Mouse (Mus musculus): Measurements from ENCODE around the gene Glis1. TPM values are rescaled to one million over a fixed set of nuclear protein-coding genes. Genes with fewer than 3 reads are reported as not detected.

Glis1 gene
- polyA plus RNA-seq, 1 experiment from 2014 or later = 2.7 TPM

DNA sequence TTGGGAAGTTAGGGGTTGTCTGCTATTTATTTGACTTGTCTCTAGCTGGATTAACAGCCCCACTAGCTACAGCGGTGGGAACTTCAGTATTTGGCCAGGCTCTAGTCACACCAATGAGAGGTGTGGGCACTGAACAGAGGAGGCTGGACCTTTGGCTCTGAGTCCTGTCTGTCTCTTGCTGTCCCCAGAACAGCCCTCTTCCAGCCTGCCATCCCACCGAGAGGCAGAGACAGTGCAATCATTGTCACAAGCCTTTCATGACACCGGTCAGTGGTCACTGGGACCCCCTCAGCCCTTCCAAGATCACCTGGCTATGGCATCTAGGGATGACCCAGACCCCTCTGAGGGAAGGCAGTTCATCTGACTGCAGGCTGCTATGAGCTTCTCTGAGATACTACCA, 104.6 kb downstream of the Glis1 start:
- no peak overlapping the region for H3K4me3 ChIP-seq
- H3K27me3 ChIP-seq (ENCODE audit: poor library complexity, severe bottlenecking) = no peaks in the 10 kb centered on the region; the same call in 1 of the 2 replicates
- WGBS = 85% methylated on average over 3 of the region's 3 CpGs
- H3K36me3 ChIP-seq (replicated peaks) = no peaks in the 10 kb centered on the region
- no peaks in the 10 kb centered on the region for H3K9me3 ChIP-seq
- H3K27ac ChIP-seq = peak overlapping the region; percentile 35
- H3K4me1 ChIP-seq = peaks cover 16% of the 10 kb centered on the region
- no peak for DNase-seq (ENCODE audit: extremely low spot score, low spot score)

DNA sequence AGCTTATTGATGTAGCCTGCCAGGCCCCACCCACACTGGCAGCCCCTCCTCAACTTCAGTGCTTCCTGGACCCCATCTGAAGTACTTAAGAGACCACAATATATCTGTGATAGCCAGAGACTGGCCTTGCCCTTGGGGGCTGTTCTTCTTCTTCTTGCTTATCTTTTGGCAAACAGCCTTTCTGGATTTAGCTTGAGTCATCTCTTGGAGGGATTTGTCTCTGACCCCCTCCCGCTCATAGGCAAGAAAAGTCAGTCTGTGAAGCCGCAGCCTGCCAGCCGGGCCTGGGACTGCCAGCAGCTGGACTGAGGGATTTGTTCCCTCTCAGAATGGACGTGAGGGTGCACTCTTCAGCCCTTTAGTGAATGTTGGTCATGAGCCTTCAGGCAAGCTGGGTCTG, 107.4 kb downstream of the Glis1 start:
- H3K27me3 ChIP-seq (ENCODE audit: poor library complexity, severe bottlenecking) = no peaks in the 10 kb centered on the region; the same call in 1 of the 2 replicates
- no peak overlapping the region for H3K4me3 ChIP-seq
- WGBS = 68% methylated on average over 4 of the region's 4 CpGs
- no peak overlapping the region for H3K27ac ChIP-seq
- H3K4me1 ChIP-seq = peaks cover 21% of the 10 kb centered on the region
- H3K36me3 ChIP-seq (replicated peaks) = no peaks in the 10 kb centered on the region
- no peaks in the 10 kb centered on the region for H3K9me3 ChIP-seq
- no peak for DNase-seq (ENCODE audit: extremely low spot score, low spot score)

DNA sequence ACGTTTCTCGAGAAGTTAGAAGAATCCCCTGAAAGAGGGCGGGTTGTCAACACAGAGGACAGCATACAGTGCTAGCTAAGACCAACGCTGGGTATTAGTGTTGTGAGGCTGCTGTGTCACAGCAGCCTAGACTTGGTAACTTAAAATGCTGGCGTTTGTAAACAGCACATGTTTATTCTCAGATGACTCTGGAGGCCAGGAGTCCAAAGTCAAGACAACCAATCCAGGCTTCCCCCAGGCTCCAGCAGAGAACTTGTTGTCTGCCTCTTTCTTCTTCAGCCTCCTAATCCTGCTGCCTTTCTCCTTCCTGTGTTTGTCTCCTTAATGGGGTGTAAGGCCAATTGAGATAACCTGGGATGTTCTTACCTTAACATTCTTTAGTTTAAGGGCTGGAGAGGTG, 110.5 kb downstream of the Glis1 start:
- Histone ChIP-seq H3K27ac (no peak overlapping the region), H3K9me3 (no peaks in the 10 kb centered on the region), H3K36me3 (replicated peaks) (no peaks in the 10 kb centered on the region), H3K4me1 (peaks cover 9% of the 10 kb centered on the region), H3K4me3 (no peak overlapping the region), H3K27me3 (ENCODE audit: poor library complexity, severe bottlenecking) (no peaks in the 10 kb centered on the region)
- DNase-seq (ENCODE audit: extremely low spot score, low spot score) = no peak
- 90% methylated on average over 5 of the region's 5 CpGs for WGBS

DNA sequence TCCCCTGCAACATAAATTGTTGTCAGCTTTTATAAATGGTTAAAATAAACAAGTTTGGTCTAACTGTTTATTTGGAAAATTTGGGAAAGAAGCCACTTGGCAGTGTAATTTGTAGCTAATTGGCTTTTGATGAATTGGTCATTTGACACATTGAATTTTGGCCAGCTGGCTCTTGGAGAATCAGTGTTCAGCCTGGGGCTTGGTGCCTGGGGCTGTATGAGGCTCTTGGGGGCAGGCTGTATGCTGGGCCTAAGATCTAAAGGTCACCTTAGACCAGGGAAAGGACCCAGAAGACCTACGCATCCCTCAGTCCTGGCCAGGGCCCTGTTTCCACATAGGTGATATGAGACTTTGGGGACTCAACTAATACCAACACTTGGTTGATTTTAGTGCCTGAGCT, 111.3 kb downstream of the Glis1 start:
- Histone ChIP-seq H3K9me3 (no peaks in the 10 kb centered on the region), H3K4me1 (peaks cover 12% of the 10 kb centered on the region), H3K27me3 (ENCODE audit: poor library complexity, severe bottlenecking) (no peaks in the 10 kb centered on the region), H3K4me3 (no peak overlapping the region), H3K27ac (no peak overlapping the region), H3K36me3 (replicated peaks) (no peaks in the 10 kb centered on the region)
- WGBS = 91% methylated on average over 1 of the region's 1 CpGs
- DNase-seq (ENCODE audit: extremely low spot score, low spot score) = no peak

DNA sequence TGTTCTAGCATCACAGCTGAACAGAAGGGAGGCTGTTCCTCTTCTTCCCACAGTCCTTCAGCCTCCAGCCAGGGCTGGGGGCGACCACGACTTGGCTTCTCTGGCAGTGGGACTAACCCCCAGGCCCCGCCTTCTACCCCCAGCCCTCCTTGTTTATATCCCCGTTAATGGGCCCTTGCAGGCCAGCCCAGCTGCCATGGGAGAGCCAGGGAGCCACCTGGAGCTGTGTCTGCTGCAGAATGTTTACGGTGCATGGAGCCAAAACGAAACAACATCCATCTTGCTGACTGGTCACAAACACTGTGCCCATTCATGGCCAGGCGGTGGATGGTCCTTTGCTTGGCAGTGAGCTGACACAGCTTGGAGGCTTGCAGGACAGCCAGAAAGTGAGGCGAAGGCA, 112.1 kb downstream of the Glis1 start:
- no peaks in the 10 kb centered on the region for H3K27me3 ChIP-seq (ENCODE audit: poor library complexity, severe bottlenecking)
- peaks cover 13% of the 10 kb centered on the region for H3K4me1 ChIP-seq
- H3K9me3 ChIP-seq = no peaks in the 10 kb centered on the region
- H3K4me3 ChIP-seq = no peak overlapping the region
- no peak for DNase-seq (ENCODE audit: extremely low spot score, low spot score)
- 76% methylated on average over 8 of the region's 8 CpGs for WGBS
- H3K36me3 ChIP-seq (replicated peaks) = no peaks in the 10 kb centered on the region
- 0 out of 2 replicates have a peak overlapping the region, but pooled peaks have one; percentile 51 for H3K27ac ChIP-seq

DNA sequence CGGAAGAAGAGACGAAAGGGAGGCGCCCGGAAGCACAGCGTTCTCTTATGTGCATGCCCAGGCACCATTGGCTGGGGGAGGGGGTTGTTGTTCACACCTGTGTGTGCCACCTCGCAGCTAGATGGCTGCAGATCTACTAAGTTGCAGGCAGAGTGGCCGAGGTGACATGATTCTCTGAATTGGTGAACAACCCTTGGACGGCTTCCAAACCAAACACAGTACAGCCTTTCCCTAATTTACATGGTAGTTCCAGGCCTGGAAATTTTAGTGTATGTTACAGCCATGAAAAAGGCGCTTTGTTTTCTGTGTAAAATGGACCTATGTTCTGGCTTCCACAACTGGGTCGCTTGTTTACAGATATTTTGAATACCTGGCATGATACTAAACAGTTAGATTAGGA, 115.7 kb downstream of the Glis1 start:
- Histone ChIP-seq H3K36me3 (replicated peaks) (no peaks in the 10 kb centered on the region), H3K4me3 (no peak overlapping the region), H3K27me3 (ENCODE audit: poor library complexity, severe bottlenecking) (no peaks in the 10 kb centered on the region), H3K9me3 (no peaks in the 10 kb centered on the region), H3K4me1 (peaks cover 16% of the 10 kb centered on the region), H3K27ac (no peak overlapping the region)
- WGBS = 91% methylated on average over 10 of the region's 10 CpGs
- DNase-seq (ENCODE audit: extremely low spot score, low spot score) = no peak

DNA sequence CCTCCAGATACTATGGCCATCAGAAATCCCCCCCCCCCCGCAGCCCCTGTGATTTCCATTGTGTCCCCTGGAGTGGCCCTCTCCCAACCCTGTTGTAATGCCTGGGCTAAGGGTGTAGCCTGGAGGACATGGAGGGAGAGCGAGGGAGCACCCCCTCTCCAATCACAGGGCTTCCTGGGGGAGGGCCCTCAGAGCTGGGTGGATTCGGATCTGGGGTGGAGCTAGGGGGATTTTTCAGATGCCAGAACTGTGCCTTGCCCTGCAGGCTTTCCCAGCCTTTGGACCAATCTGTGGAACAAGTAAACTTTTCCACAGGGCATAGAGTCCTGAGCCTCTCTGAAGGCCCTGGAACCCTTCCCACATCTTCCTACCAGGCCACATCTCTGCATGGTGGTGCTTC, 116.2 kb downstream of the Glis1 start:
- H3K4me3 ChIP-seq = no peak overlapping the region
- H3K4me1 ChIP-seq = peaks cover 16% of the 10 kb centered on the region
- no peaks in the 10 kb centered on the region for H3K27me3 ChIP-seq (ENCODE audit: poor library complexity, severe bottlenecking)
- H3K27ac ChIP-seq = no peak overlapping the region
- 73% methylated on average over 3 of the region's 3 CpGs for WGBS
- no peak for DNase-seq (ENCODE audit: extremely low spot score, low spot score)
- no peaks in the 10 kb centered on the region for H3K36me3 ChIP-seq (replicated peaks)
- no peaks in the 10 kb centered on the region for H3K9me3 ChIP-seq

DNA sequence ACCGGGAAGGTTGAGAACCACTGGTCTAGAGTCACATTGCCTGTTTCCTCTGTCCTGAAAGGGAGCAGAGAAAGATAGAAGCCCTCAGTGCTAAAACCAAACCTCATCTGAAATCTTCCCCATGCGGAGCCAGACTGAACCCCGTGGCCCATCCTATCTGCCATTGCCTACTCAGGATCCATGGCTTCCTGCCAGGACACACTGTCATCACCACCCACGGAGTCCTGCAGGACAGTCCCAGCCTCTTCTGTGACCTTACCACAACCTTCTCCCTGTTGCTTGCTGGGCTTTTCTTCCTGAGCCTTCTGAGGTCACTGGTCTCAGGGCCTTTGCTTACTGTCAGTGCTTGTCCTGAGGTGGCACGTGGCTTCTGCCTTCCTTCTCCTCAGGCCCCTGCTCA, 118.3 kb downstream of the Glis1 start:
- Histone ChIP-seq H3K36me3 (replicated peaks) (no peaks in the 10 kb centered on the region), H3K4me3 (no peak overlapping the region), H3K27ac (no peak overlapping the region), H3K9me3 (no peaks in the 10 kb centered on the region), H3K4me1 (peaks cover 18% of the 10 kb centered on the region), H3K27me3 (ENCODE audit: poor library complexity, severe bottlenecking) (no peaks in the 10 kb centered on the region)
- no peak for DNase-seq (ENCODE audit: extremely low spot score, low spot score)
- 88% methylated on average over 5 of the region's 5 CpGs for WGBS

DNA sequence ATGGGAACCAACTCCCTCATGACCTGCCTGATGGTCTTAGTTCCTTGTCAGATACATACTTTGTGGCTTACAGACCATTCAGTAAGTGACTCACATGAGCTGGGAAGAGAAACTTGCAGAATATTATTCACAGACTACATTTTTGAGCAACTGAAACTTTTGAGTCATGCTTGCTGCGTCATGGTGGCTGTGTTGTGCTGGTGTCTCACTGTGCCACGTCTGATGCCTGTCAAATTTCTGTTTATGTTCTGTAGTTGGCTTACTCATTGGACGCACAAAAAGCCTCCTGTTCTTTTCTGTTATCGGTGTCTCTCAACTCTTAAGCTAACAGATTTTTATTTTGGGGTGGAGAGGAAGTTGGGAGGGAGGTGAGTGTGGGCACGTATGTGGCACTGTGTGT, 119.4 kb downstream of the Glis1 start:
- Histone ChIP-seq H3K9me3 (no peaks in the 10 kb centered on the region), H3K4me3 (no peak overlapping the region), H3K27ac (no peak overlapping the region), H3K4me1 (peaks cover 23% of the 10 kb centered on the region), H3K27me3 (ENCODE audit: poor library complexity, severe bottlenecking) (no peaks in the 10 kb centered on the region), H3K36me3 (replicated peaks) (no peaks in the 10 kb centered on the region)
- 86% methylated on average over 5 of the region's 5 CpGs for WGBS
- no peak for DNase-seq (ENCODE audit: extremely low spot score, low spot score)

DNA sequence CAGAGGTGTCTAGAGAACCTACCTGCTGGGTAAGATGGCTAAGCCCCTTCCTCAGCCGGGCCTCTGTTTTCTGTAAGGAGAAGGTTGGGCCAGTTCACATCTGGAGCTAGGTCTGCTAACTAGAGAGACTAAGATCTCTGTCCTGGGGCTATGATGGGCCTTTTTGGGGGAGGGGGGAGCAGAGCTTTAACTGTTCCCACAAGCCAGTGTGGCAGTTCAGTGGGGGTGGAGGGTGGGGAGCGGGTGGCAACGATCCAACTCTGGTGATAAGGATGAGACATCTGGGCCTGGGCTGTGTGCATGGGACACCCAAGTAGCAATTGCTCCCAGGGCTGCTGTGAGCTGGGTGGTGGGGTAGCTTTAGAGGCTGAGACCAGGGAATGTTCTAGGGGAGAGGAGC, 124.4 kb downstream of the Glis1 start:
- WGBS = 62% methylated on average over 3 of the region's 3 CpGs
- Histone ChIP-seq H3K4me3 (no peak overlapping the region), H3K27ac (0 out of 2 replicates have a peak overlapping the region, but pooled peaks have one; percentile 12), H3K4me1 (peaks cover 33% of the 10 kb centered on the region), H3K36me3 (replicated peaks) (no peaks in the 10 kb centered on the region), H3K27me3 (ENCODE audit: poor library complexity, severe bottlenecking) (no peaks in the 10 kb centered on the region), H3K9me3 (no peaks in the 10 kb centered on the region)
- no peak for DNase-seq (ENCODE audit: extremely low spot score, low spot score)

DNA sequence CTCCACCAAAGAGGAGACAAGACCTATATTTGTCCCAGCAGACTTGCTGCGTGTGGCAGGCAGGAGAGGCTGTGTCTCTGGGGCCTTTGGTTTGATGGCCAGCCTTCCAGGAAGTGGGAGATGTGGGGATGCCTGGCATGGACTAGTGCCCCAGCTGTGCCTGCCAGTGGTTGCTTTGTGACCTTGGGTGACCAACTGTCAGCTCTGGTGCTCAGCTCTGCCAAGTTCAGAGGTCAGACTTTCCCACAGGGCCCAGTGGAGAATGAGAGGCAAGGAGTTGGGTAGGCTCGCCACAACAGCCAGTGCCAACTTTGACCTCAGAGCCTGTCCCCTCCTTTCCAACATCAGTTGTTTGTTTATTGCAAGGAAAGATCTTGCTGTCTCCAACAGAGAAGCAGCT, 126.7 kb downstream of the Glis1 start:
- DNase-seq (ENCODE audit: extremely low spot score, low spot score) = no peak
- H3K27me3 ChIP-seq (ENCODE audit: poor library complexity, severe bottlenecking) = no peaks in the 10 kb centered on the region
- no peaks in the 10 kb centered on the region for H3K36me3 ChIP-seq (replicated peaks)
- no peaks in the 10 kb centered on the region for H3K9me3 ChIP-seq
- 89% methylated on average over 2 of the region's 2 CpGs for WGBS
- H3K27ac ChIP-seq = no peak overlapping the region
- H3K4me1 ChIP-seq = peaks cover 41% of the 10 kb centered on the region
- no peak overlapping the region for H3K4me3 ChIP-seq

DNA sequence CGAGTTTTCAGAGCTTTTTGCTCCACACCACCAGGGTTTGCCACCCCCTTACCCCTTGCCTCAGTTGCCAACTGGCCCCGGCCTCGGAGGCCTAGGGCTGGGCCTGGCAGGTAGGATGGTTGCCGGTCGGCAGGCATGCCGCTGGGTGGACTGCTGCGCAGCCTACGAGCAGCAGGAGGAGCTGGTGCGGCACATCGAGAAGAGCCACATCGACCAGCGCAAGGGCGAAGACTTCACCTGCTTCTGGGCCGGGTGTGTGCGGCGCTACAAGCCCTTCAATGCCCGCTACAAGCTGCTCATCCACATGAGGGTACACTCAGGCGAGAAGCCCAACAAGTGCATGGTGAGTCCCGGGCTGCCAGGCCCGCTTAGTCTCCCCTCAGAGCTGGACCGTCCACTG, 133.8 kb downstream of the Glis1 start:
- Histone ChIP-seq H3K36me3 (replicated peaks) (no peaks in the 10 kb centered on the region), H3K27me3 (ENCODE audit: poor library complexity, severe bottlenecking) (peaks cover 41% of the 10 kb centered on the region), H3K27ac (peak overlapping the region; percentile 74), H3K4me1 (peaks cover 68% of the 10 kb centered on the region), H3K4me3 (no peak overlapping the region), H3K9me3 (no peaks in the 10 kb centered on the region)
- no peak for DNase-seq (ENCODE audit: extremely low spot score, low spot score)
- 71% methylated on average over 21 of the region's 21 CpGs for WGBS

DNA sequence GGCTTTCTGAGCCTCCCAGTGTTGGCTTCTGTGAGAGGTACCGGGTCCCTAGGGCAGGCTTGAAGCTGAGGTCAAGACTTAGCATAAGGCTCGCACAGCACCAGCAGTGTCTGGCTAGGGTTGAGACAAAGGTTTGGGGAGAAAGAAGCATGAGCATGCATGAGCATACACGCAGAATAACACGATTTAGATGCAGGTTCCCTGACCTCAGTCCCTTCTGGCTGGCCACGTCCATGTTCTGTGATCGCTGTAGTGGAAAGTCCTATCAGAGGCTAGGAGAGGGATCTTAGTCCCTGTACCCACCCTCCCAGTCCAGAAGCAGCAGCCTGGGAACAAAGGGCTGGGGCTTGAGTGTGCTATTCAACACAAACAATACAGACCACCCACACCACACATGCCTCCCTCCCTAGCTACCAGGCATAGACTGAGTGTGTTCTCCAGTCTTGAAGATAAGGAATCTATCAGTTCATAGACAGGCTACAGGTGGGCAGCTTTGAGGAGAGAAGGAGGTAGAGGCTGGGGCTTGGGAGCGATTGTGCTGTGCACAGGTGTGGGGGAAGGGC, 134.6 kb downstream of the Glis1 start:
- Histone ChIP-seq H3K36me3 (replicated peaks) (no peaks in the 10 kb centered on the region), H3K4me3 (no peak overlapping the region), H3K9me3 (no peaks in the 10 kb centered on the region), H3K4me1 (peaks cover 68% of the 10 kb centered on the region), H3K27me3 (ENCODE audit: poor library complexity, severe bottlenecking) (peaks cover 41% of the 10 kb centered on the region), H3K27ac (peak overlapping the region; percentile 74)
- WGBS = 46% methylated on average over 7 of the region's 7 CpGs
- DNase-seq (ENCODE audit: extremely low spot score, low spot score) = peak; percentile 37
